Mouse (Mus musculus) ovary, postnatal 36 days (tissue): Measurements from ENCODE around the gene P4ha2.
A peak's percentile ranks its signal among the peaks of the same experiment; 100 is the strongest.
"Not testable (repeated sequence)": the region's sequence is repeated elsewhere in the genome, so short reads cannot be mapped to it uniquely, and the experiment has no call there.

Experiments
- DNase-seq: peaks from one replicate; pipeline ENCODE4 v3.0.0; 2022; ENCODE audit warnings: low spot score, mixed read lengths

Gene P4ha2

DNA sequence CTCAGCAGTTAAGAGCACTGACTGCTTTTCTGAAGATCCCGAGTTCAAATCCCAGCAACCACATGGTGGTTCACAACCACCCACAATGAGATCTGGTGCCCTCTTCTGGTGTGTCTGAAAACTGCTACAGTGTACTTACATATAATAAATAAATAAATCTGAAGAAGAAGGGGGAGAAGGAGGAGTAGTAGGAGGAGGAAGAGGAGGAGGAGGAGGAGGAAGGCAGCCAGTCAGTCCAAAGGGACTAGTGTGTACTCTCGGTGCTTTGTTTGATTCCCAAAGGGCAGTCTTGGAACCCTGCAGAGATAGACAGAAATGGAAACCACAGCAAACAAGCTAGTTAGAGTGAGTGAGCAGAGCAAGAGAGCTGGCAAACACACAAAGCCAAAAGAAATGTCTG, 40.3 kb downstream of the P4ha2 start:
- DNase-seq: not testable (repeated sequence)

DNA sequence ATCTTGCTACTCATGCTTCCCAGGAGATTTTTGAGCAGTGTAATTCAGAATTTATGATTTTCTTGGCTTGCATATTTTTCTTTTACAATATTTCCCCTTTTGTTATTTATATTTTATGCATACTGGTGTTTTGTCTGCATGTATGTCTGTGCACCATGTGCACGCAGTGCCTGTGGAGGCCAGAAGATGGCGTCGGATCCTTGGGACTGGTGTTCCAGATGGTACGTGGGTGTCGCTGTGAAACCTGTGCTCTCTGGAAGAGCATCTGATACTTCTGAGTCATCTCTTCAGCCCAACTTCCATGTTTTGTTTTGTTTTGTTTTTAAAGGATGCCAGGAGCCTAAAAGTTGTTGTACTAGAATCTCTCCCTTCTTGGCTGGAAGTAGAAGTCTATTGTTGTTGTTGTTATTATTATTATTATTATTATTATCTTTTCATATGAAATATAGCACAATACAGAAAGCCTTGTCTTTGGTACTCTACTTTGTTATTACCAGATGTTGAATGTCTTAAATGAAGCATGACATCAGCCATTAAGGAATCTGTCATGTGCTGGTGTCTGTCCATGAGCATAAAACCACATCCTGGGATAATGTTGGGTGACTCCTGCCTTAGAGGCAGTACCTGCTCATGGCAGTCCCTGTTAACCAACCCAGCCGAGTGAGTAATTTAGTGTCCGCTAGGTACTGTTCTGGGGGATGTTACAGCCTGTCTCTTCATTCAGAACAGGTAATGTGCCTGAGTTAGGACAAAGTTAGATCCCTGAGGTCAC, 41.5 kb downstream of the P4ha2 start:
- no peak for DNase-seq

DNA sequence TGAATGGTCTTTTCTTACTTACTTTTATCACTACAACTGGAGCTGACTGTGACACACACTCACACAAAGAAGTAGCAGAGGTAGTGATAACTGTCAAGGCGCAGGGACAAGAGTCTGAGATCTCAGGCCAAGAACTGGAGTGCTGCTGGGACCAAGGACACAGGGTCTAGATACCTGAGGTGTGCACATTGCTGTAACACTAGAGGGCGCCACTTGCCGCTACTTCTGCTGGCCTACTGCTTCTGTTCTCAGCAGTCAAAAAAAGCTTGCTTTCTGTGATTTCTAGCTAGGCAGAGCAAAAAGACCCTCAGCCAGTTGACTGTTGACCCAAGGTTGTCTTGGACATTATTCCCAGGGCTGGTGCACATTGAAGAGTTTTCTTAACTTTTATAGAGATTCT, 45.0 kb downstream of the P4ha2 start:
- peak; percentile 55 for DNase-seq

DNA sequence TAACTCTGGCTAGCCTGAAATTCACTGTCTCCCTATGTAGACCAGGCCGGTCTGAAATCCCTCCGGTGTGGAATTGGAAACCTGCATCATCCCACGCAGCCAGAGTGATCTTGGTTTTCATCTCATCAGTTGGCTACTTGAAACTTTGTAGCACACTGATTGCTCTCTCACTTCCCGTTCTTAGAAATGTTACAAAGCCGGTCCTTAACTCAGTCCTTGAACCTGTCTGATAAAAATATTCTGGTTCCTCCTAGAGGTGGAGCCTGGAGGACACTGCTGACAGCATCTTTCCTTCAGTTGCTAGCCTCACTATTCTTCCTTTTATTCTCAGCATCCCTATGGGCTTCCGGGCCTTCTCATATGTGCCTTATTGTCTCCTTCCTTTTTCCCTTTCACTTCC, 46.1 kb downstream of the P4ha2 start:
- no peak for DNase-seq

DNA sequence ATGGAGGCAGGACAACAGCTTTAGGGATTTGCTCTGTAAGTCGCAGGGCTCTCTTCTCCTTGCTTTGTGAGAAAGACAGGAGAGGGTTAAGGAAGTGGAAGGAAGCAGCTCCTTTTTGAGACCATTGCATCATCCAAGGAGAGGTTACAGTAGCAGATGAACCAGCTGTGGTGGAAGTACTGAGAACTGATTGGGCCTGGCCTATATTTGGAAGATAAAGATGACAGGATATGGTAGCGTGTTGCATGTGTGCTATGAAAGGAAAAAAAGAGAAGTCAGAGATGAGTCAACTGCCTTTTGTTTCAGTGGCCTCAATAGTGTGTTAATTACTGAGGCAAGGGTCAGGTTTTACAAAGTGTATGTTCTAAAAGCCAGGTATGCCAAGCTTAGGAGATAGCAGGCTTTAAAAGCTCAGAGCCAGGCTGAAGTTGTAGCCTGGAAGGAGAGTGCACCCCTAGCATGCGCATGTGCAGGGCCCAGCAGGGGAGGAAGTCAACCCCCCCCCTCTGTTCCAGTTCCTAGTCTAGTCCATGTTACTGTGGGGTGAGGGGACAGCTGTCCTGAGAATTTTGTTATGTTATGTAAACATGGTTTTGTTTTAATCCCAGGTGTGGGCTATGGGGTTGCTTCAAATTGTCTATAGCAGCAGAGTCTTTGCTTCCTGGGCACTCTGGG, 50.0 kb downstream of the P4ha2 start:
- DNase-seq: no peak

DNA sequence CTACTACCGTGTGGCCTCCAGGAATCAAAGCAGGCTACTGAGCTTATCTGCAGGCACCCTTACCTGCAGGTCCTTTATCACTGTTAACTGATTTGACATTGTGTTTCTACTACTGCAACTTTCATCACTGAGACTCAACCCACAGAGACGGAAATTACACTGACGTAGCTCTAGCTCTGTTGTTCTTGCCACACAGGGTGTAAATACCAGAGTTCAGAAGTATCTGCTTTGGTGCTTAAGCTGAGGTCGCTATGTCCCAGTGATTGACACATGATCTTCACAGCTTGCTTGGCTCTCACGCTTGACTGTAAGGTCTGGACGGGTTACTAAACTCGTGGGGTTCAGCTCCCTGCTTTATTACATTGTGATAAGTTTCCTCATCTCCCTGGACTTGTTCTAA, 51.2 kb downstream of the P4ha2 start:
- no peak for DNase-seq

DNA sequence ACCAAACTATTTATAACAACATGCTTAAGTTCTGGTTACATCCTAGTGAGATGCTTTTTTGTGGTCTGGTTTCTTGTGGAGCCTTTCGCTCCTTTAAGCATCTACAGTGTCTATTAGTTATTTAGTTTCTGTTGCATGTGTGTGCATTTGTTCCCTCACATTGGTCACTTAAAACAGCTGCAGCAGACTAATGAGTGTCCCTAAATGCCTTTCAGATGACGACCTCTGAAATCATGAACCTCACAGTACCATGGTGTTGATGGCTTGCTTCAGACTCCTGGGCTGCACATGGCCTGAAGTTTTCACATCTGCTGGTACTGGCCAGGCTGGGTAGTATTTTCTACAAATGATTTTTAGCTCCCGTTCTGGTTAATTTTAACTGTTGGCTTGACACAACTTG, 53.1 kb downstream of the P4ha2 start:
- no peak for DNase-seq

DNA sequence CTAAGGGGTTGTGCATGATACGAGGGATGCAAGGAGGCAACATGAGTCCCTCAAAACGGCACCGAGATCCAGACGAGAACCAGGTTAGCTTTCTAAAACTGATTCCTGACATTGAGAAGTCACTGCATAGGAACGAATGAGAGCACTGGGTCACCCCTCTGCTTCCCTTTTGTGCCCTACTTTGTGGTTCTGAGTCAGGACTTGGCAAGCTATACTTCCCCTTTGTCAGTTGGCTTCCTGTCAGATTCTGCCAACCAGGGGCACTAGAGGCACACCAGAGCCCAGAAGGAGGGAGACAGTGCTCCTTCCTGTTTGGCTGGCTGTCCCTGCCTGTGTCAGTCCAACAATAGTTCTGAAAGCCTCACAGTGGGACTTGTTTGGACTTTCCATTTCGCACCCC, 56.0 kb downstream of the P4ha2 start:
- no peak for DNase-seq

DNA sequence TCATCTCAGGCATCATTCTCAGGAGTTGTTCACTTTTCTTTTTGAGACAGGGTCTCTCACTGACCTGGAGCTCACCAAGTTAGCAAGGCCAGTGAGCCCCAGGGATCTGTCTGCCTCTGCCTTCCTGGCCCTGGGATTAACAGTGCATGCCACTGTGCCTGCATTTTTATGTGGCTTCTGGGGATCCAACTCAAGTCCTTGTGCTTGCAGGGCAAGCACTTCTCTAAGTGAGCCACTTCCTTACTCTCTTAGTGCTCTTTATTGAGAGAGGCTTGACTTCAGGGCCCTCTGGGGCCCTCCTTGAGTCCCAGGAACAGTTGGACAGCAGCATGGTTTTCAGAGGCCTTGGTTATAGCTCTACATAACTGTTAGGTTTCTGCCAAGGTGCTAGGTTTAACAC, 56.6 kb downstream of the P4ha2 start:
- DNase-seq: no peak

DNA sequence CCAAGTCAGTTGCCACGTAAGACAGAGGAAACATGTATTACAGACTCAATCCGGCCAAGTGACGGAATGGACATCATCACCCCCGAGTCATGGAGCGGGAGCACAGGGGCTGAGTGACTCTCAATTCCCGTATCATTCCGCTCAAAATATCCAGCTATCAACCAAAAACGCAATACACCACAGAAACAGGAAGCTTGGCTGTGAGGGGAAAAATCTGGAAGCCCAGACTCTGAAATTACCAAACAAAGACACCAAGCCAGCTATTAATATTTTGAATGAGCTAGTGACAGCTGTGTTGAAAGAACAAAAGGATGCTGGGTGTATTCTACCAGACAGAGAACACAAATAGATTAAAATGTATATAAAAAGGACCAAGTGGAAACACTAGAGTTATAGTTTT, 57.7 kb downstream of the P4ha2 start:
- no peak for DNase-seq

DNA sequence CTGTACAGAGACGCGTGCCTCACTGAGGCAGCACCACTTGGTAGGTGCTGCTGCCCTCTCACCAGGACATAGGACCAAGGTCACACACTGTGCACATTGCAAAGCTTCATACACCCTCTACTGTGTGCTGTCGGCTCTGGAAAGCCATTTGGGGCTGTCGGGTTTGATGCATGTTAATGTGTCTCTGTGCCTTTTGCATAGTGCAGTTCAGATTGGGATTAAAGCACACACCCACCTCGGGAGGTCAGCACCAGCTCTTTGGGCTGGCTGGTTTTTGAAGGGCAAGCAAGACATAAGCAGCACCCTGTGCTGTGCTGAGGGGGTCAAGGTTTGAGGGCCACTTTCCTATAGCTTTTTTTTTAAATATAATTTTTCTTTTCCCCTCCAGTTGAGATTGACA, 60.5 kb downstream of the P4ha2 start:
- DNase-seq: no peak

DNA sequence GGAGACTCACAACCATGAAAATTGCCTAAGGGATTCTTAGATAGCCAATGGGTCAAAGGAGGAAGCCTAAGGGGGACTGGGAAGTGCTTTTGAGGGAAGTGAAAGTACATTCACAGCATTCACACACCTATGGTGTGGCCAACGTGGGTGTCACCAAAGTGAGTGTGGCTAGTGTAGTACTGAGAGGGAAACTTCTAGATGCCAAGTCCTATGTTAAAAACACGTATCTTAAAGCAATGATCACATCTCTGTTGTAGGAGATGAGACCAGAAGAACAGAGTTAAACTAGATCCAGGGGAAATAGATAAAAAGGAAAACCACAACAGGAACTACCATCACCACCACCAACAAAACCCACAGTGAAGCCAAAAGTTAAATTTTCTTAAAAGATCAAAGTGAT, 61.0 kb downstream of the P4ha2 start:
- DNase-seq: no peak

DNA sequence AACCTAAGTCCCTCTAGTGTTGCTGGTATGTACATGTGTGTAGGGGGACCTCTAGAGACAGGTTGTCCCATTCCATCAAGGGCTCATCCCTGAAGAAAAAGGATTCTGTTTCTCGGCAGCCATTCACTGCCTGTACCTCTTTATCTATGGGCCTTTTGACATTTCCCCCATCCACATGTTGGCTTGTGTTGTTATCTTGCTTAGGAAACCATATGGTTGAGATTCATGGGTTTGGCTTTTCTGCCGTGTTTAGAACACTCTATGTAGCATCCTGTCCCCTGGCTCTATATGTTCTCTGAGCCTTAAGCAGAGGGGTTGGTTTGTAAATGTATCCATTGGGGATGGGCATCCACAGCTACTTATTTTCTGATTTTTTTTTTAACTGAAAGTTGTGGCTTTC, 61.6 kb downstream of the P4ha2 start:
- DNase-seq: no peak

DNA sequence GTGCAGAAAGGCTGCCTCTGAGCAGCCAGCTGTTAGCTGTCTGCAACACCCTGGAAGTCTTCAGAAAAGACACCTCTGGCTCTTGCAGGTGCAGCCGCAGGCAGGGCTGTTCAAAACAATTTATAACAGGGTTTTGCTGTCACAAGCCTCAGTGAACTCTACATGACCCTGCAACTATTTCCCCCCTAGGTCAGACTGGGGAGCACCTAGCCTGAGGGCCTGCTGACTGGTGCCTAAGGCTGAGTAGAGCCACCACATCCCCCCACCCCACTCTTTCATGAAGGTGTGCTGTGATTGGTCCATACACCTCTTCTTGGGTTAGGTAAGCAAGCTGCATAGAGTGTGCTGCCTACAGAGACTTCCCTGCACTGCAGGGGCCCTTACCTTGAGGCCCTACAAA, 63.1 kb downstream of the P4ha2 start:
- DNase-seq: no peak

DNA sequence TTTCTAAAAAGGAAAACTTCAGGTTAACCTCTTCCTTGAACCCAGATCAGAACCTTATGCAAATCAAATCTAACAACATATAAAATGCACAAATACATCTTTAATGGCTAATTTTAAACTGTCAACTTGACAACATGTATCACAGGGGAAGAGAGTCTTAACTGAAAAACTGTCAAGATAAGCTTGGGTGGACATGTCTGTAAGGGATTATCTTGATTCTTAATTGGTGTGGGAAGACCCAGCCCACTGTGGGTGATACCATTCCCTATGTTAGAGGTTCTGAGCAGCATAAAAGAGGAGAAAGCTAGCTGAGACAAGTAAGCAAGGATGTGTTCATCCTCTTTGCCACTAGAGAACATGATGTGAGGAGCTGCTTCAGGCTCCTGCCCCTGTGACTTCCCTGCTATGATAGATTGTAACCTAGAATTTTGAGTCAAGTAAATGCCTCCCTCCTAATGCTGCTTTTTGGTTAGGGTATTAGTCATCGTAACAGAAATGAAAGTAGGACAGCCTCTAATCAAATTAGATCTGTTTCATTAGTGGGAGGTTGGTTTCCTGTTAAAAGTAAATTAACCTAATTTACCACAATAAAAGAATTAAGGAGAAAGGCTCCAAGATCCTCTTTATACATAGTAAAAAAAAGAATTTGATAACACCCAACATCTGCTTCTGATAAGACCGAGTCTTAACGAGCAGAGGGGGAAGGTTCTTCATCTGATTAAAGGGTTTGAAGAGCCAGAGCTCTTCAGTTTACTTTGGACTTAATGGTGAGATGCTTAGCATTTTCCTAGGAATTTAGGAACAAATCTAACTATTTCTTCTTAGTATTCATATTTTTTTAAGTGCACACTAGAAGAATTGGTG, 69.8 kb downstream of the P4ha2 start:
- DNase-seq: no peak

DNA sequence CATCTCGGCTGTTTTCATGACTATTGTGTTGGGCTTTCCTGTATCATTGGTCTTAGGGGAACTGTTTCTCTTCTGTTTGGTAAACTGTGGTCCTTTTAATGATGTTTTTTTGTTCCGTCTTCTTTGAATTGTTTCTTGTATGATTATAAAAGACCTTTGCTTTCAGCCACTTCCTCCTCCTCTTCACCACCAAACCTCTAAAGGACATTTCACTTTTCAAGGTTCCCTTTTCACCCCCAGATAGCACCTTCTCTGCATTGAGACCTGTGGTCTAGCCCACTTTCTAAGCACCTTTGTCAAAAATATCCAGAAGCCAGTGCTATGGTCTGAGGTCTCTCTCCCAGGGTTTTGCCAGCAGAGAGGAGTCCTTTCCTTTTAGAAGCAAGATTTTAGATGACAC, 71.3 kb downstream of the P4ha2 start:
- DNase-seq: no peak

DNA sequence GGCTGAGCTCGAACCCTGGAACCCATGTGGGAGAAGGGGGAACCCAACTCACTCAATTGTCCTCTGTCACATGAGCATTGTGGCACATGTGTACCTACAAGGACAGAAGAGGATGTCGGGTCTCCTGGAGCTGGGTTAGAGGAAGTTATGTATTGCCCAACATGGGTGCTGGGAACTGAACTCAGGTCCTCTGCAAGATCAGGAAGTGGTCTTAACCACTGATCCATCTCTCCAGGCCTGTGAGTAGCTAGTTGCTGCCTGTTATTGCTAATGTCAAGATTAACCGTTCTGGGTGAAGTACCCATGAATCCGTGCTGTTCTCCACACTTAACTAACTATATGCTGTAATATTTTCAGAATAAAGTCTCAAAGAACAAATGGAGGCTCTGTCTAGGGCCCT, 74.3 kb downstream of the P4ha2 start:
- DNase-seq: no peak

DNA sequence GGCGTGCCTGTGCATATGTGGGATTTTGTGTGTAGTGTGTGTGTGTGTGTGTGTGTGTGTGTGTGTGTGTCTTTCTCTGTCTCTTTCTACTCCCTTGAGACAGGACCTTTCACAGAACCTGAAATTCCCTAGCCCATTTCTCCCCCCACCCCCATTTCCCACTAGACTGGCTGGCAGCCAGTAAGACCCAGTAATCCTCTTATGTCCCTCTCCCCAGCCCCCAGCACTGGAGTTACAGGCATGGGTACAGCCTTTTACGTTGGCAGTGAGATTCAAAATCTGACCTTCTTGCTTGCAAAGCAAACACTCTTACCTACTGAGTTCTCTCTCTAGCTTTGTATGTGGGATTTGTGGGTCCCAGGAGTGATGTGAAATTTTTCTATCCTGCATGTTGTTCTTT, 75.0 kb downstream of the P4ha2 start:
- no peak for DNase-seq
